Mouse (Mus musculus) right cerebral cortex, adult 18-20 months (tissue): Measurements from ENCODE around the gene Hagh.

Experiments
- DNase-seq: peaks from one replicate; pipeline ENCODE4 v3.0.0; 2022; ENCODE audit warnings: mixed read lengths

Hagh gene

GRCm38 (mm10) chr17:24913984-24914383 lies 74.0 kb downstream of the Hagh start:
- DNase-seq: no peak
